Mouse (Mus musculus) frontal cortex, postnatal 14 days (tissue): ENCODE results near the gene Tmem265.

Source experiments
- DNase-seq, 2 experiments: peaks; one replicate each; pipeline ENCODE4 v3.0.0; 2022; ENCODE audit warnings: low spot score in 2 of 2

The Tmem265 gene

GRCm38 (mm10) chr7:127561340-127561858 is at the start of gene Tmem265:
TSS of gene Tmem265 (plus strand) at chr7:127561390.
- DNase-seq: no peak

- peak; percentile 94 to 95 for DNase-seq
These were observed 49.4 kb upstream of the Tmem265 start, which contains the start of gene Srcap for GRCm38 (mm10) chr7:127511808-127512230. TSS of gene Srcap (plus strand) at chr7:127511983.

- DNase-seq: peak; percentile 77 to 83
These were observed 48.8 kb upstream of the Tmem265 start for GRCm38 (mm10) chr7:127512231-127513015.

- peak in 1 of 2 experiments; percentile 20 for DNase-seq
These were observed 48.2 kb upstream of the Tmem265 start for GRCm38 (mm10) chr7:127513016-127513390.

- no peak for DNase-seq
These were observed 47.4 kb upstream of the Tmem265 start for GRCm38 (mm10) chr7:127513781-127514180.

- DNase-seq: no peak
These were observed 45.3 kb upstream of the Tmem265 start for GRCm38 (mm10) chr7:127515846-127516245.

- no peak for DNase-seq
These were observed 44.8 kb upstream of the Tmem265 start for GRCm38 (mm10) chr7:127516344-127516743.

- DNase-seq: no peak
These were observed 41.9 kb upstream of the Tmem265 start, which contains the start of gene Gm42715 for GRCm38 (mm10) chr7:127519284-127519683. TSS of gene Gm42715 (plus strand) at chr7:127519584.

- no peak for DNase-seq
These were observed 19.5 kb upstream of the Tmem265 start for GRCm38 (mm10) chr7:127541671-127542070.

GRCm38 (mm10) chr7:127549116-127549835 is 11.9 kb upstream of the Tmem265 start:
- no peak for DNase-seq

- DNase-seq: no peak
These were observed 9.6 kb upstream of the Tmem265 start for GRCm38 (mm10) chr7:127551558-127551957.

GRCm38 (mm10) chr7:127560580-127560979 is 610 bp upstream of the Tmem265 start:
- DNase-seq: no peak

- no peak for DNase-seq
These were observed 3.4 kb downstream of the Tmem265 start for GRCm38 (mm10) chr7:127564381-127565150.

- peak; percentile 88 to 95 for DNase-seq
These were observed 11.8 kb downstream of the Tmem265 start, which contains the start of gene Phkg2 for GRCm38 (mm10) chr7:127572895-127573471. TSS of gene Phkg2 (plus strand) at chr7:127573340.

- DNase-seq: no peak
These were observed 12.4 kb downstream of the Tmem265 start for GRCm38 (mm10) chr7:127573503-127574008.

- DNase-seq: no peak
These were observed 12.9 kb downstream of the Tmem265 start for GRCm38 (mm10) chr7:127574115-127574514.

GRCm38 (mm10) chr7:127583260-127583659 is 22.1 kb downstream of the Tmem265 start:
- DNase-seq: no peak

- no peak for DNase-seq
These were observed 23.8 kb downstream of the Tmem265 start for GRCm38 (mm10) chr7:127585031-127585430.

- DNase-seq: no peak
These were observed 25.0 kb downstream of the Tmem265 start for GRCm38 (mm10) chr7:127586149-127586548.

GRCm38 (mm10) chr7:127587196-127587595 is 26.0 kb downstream of the Tmem265 start:
- DNase-seq: no peak
